Mouse (Mus musculus) forelimb bud, embryonic 11.5 days (tissue): Measurements from ENCODE around the gene Ms4a6b.
"Not testable (repeated sequence)": the region's sequence is repeated elsewhere in the genome, so short reads cannot be mapped to it uniquely, and the experiment has no call there.

Experiments
- DNase-seq: peaks from one replicate; pipeline ENCODE4 v3.0.0-alpha.2; 2012; ENCODE audit warnings: low read depth, low spot score

The Ms4a6b gene

DNA sequence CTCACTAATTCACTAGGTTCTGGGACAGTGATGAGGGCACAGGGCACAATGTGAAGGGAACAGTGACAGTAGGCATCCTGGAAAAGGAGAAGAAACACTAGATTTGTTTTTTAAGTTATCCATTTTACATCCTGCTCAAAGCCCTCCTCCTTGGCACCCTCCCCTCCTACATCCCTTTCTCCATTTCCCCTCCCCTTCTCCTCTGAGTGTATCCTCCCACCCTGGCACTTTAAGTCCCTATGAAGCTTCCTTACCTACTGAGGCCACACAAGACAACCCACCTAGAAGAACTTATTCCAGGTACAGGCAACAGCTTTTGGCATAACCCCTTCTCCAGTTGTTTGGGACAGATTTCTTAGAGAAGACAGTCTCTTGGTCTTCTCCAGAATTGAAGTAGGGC lies at the start of gene Ms4a6b:
Gene Ms4a6b, plus strand, starts transcription at position 267 of the 400 bp plus-strand sequence.
- no peak for DNase-seq

DNA sequence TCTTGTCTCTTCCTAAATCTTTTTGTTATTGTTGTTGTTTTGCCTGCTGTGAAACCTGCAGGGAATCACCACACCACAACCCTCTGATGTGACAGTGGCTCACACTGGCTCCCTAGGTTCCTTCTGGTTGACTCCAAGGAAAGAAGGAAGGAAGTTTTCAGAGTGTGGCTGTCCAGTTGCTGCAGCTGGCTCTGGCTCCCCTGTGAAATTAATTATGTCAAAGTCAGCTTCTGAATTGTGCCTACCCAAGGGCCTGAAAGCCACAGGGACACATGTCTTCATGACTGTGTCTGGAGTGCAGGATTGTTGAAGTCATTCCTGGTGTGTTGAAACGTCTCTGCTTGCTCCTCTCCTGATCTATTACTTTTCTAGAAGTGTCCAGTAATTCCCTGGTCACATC lies 48.0 kb upstream of the Ms4a6b start:
- DNase-seq: not testable (repeated sequence)

DNA sequence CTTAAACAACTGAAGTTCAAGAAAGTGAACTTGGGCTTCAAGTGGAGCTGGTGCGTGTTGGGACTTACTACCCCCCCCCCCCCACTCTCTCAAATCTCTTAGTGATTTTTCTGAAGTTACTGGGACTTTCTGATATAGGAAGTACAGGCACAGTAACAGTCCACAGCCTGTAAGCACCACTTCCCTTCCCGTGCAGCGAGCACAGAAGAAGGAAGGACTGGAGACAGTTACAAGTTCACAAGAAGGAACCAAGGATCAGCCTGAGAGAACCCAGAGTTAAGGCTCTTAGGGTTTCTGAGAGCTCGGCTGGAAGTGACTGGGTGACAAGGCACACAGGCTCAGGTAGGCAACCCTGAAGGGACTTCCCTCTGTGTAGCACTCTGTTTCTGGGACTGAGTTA lies 47.1 kb upstream of the Ms4a6b start, which contains the start of gene Ms4a6c:
Gene Ms4a6c, plus strand, starts transcription at position 152 of the 400 bp plus-strand sequence.
- not testable (repeated sequence) for DNase-seq

DNA sequence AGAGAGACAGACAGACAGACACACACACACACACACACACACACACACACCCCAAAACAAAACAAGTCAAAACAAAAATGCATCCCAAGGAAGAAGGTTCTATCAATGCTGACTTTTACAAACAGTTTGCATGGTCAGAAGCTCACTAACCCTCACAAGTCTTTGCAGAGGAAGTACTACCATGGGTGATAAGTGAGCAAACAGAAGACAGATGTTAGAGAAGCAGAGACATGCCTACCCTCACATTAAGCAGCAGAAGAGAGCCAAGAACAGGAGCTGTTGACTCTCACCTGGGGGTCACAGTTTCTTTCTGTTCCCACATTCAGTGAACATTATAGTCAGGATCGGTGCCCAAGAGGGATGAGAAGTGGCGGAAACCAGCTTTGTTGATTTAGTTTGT lies 36.6 kb upstream of the Ms4a6b start:
- DNase-seq: no peak

DNA sequence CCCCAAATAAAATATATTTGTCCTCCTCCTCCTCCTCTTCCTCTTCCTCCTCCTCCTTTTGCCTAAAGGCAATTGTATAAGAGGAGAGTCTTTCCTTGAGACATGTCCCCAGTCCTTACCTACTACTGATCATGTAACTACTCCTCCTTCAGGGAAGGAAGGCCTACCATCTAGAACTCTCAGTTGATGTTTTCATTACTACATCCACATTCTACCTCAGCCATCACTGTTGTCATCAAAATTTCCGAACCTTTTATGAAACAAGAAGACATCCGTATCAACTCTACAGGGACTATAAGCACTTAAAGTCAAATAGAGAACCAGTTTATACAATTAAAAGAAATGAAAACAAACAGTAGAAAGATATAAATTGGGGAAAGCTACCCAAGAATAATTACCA lies 33.6 kb upstream of the Ms4a6b start:
- DNase-seq: no peak

DNA sequence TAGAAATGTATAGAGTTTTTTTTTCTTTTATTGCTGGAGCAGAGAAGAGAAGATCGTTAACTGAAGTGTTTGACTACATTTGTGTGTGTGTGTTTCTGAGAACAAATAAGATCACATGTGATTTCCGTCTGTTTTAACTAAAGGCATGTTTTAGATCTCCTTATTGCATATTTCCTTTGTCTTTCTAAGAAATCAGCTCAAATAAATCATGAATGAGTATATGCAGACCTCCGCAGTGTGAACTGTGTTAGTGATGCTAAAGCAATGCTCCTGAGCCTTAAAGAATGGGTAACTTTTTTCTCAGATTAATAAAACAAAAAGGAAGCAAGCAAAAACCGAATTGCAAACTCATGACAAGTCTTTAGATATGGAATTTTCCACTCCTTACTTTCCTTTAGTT lies 32.4 kb upstream of the Ms4a6b start:
- DNase-seq: no peak

DNA sequence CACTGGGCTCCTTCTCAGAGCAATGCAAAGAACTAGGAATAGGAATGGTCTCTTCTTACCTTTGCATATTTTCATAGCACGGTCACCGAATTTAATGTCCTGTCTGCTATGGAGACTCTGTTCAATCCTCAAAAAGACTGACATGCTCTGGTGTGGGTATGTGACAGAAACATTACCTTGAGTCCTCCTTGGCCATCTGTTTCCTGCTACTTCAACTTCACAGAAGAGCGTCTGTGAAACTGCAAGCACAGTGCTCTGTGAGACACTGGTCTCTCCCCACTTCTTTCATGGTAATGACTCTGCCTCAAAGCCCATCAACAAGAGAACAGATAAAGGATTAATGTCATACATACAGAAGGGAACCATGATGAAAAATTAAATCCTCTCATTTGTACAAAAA lies 31.9 kb upstream of the Ms4a6b start:
- no peak for DNase-seq

DNA sequence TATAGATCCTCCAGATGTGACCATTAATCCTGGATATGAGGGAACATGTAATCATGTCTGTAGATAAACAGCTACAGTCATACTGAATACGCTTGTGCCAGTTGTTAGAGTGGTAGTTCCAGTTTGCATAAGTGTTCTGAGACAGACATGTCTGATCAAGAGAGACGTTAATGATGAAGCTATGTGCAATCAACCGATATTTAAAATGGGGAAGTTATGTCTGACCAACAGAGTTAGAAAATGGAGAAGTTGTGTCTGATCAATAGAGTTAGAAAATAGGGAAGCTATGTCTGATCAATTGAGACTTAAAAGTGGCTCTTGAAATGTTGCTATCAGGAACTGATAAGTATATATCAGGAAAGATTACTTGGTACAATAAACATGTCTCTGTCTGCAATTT lies 31.0 kb upstream of the Ms4a6b start:
- no peak for DNase-seq

DNA sequence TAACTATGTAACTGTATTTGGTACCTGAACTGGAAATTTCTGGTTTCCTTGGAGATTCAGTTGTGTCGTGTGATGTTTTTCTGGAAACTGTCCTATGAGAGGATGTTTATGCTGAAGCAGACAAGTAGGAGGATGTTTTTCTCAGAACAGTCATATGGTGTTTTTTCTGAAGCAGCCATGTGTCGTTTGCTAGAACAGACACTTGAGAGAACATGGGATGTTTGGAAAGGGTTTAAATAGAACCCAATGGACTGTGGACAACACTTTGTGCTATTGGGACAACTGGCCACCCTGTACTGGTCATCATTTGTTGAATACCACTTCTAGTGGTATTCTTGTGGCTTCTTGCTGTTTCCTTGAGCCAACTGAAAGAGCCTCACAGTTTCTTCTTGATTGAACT lies 30.6 kb upstream of the Ms4a6b start, which contains the start of gene Gm8369:
Gene Gm8369, plus strand, starts transcription at position 193 of the 400 bp plus-strand sequence.
- DNase-seq: no peak

DNA sequence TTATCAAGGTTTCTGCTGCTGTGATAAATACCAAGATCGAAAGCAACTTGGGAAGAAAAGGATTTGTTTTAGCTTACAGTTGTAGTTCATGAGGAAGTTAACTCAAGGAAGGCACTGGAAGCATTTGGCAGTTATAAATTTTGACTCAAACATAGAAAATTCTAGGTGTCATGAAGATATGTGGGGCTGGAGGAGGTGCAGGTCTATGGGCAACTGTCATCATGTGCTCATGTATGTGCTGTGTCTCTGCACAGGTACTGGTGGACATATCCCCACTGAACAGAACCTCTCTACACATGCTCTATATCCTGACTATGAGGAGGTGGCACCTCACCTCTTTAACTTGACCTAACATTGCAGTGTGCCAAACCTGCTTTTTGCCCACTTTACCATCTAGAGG lies 29.7 kb upstream of the Ms4a6b start:
- no peak for DNase-seq

DNA sequence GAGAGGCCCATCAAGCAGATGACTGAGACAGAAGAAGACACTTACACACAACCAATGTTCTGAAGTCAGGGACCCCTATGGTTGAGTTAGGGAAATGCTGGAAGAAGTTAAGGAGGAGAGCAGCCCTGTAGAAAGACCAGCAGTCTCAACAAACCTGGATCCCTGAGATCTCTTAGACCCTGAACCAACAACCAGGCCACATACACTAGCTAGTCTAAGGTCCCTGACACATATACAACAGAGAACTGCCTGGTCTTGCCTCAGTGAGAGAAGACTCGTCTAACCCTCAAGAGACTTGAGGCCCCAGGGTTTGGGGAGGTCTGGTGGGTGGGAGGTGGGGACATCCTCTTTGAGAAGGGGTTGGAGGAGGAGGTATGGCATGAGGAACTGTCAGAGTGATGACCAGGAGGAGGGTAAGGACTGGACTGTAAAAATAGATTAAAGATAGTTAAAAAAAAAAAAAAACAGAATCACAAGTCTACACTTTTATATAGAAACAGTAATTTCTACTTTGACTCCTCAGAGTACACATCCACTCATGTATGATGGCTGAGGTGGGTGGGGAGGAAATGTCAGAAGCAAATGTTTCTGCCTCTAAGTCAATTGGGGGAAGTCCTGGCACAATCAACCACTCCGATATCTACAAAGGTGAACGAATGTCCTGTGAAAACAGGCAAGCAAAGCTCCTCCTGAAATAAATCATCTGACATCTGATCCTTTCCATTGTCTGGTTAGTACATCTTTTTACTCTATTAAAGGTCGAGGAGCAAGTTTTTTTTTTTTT lies 24.7 kb upstream of the Ms4a6b start:
- DNase-seq: no peak

DNA sequence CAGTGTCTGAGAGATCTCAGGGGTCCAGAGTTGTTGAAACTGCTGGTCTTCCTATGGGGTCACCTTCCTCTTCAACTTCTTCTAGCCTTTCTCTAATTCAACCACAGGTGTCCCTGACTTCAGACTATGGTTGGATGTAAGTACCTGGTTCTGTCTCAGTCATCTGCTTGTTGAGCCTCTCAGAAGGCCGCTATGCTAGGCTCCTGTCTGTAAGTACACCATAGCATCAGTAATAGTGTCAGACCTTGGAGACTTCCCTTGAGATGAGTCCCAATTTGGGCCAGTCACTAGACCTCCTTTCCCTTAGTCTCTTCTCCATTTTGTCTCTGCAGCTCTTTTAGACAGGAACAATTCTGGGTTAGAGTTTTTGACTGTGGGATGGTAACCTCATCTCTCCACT lies 23.6 kb upstream of the Ms4a6b start:
- no peak for DNase-seq

DNA sequence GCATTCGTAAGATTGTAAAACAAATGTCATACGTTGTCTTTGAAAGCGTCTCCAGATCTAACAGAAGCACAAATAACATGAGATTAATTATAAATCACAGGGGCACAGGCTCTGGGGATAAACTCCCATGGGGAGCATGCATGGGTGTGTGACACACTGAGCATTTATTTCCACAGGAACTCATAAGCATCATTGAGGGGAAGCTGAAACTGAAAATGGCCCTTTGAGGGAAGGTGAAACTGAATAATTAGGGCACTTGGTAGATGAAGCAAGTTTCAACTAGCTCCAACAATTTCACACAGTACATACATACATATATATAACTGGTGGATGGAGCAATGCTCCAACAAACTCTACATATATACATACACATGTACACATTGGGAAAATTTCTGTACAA lies 21.8 kb upstream of the Ms4a6b start:
- DNase-seq: no peak

DNA sequence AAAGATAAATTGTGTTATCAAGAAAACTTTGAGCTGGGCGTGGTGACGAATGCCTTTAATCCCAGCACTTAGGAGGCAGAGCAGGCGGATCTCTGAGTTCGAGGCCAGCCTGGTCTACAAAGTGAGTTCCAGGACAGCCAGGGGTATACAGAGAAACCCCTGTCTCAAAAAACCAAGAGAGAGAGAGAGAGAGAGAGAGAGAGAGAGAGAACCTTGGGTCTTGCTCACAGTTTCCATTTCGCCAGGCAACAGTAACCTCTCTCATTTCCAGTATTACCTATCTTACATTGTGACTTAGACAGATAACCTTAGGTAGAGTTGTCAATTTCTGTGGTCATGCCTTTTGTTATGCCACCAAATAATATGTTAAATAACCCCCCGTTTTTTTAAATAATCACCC lies 20.0 kb upstream of the Ms4a6b start:
- DNase-seq: no peak

DNA sequence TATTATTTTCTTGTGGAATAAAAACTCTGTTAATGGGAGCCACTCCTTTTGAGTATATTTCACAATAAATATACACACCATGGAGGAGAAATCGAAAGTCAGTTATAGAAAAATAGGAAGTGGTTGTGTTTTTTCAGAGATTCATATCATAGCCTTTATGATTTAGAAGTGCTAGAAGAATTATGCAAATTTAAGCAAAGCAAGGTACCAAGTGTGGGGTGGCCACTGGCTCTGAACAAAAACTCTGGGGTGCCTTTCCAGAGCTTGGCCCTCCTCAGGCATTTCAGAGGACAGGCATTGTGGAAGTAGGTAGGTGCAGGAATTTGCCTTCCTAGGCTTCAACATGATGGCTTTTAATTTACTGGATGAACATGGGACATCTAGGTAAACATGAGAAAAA lies 19.0 kb upstream of the Ms4a6b start:
- DNase-seq: not testable (repeated sequence)

DNA sequence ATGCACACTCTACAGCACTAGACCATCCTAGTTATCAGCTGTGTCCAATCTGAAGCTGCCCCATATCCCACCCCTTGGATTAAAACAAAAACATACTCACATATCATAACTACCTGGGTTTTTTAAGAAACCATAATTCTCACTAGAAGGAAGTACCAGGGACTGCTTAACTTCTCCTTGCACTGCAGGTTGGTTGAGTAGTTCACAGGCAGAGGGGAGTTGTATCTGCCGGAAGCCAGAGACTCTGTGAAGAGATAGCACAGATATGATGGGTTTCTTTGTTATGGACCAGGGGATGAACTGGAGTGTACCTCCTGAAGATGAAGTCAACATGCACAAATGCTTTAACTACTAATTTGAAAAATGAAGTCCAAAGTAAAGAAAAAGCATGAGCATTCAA lies 15.5 kb upstream of the Ms4a6b start:
- no peak for DNase-seq

DNA sequence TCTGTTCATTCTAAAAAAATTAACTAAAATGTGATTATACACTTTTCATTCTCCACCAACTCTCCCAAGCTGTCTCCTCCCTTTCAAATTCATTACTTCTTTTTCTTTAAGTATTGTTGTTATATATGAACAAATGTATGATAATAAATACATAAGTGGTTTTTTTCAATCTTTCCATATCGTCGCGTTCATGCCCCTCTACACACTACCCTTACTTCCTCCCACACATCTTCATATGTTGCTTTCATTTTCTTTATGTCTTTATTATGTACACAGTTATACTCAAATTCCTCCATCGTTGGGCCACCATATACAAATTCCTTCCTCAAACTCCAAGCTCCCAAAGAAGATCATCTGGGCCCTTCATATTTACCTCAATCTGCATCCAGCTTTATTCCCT lies 15.0 kb upstream of the Ms4a6b start:
- DNase-seq: no peak

DNA sequence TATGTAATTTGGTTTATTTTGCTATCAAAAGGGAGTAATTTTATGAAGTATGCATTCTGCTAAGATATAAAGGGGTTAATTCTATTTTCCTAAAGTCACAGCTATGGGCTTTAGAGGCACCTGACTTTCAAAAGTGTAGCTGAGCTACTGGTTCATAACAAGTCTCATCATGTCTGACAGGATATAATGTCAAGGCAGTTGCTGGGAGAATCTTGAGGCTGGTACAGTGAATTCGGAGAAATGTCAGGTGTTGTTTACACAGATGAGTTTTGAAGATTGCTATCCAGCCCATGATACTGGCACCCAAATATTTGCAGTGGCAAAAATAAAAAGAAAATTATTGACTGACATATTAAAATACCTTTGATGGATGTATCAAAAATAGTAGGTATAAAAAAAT lies 11.5 kb upstream of the Ms4a6b start:
- no peak for DNase-seq

DNA sequence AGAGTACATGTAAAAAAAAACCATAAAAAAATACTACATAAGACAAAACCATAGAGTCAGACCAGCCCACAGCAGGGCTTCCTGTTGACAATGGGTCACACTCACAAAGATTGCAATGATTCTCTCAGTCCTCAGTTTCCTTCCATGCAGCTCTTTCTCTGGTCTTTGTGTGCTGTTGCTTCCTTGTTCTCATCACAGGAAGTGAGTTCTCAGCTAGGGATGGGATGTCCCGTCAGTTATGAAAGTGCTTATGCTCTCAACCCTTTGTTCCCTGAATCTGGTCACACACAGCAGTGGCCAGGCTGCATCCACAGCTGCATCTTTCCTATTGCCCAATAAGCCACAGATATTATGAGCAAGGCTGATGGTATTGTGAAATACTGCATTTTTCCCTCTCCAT lies 2.9 kb upstream of the Ms4a6b start:
- no peak for DNase-seq

DNA sequence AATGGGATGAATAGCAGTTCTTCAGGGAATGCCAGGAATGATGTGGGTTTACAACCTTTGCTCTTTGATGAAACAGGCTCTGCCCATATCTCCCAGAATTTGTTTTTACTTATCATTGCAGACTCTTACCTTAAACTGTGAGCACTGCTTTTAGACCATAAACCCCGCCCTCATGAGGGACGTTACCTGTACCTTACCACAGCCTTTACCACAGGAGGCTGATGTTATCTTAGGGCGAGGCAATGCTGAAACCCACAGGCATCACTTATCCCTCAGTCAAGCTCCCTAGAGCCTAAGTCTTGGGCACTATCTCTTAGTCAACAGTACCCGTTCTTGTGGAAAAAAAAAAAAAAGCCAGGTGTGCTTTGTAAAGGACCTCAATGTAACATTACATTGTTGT lies 533 bp downstream of the Ms4a6b start:
- no peak for DNase-seq

DNA sequence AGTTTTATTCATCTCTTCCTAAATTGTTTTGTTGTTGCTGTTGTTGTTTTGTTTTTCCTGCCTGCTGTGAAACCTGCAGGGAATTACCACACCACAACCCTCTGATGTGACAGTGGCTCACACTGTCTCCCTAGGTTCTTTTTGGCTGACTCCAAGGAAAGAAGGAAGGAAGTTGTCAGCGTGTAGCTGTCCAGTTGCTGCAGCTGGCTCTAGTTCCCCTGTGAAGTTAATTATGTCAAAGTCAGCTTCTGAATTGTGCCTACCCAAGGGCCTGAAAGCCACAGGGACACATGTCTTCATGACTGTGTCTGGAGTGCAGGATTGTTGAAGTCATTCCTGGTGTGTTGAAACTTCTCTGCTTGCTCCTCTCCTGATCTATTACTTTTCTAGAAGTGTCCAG lies 1.1 kb downstream of the Ms4a6b start:
- DNase-seq: not testable (repeated sequence)

DNA sequence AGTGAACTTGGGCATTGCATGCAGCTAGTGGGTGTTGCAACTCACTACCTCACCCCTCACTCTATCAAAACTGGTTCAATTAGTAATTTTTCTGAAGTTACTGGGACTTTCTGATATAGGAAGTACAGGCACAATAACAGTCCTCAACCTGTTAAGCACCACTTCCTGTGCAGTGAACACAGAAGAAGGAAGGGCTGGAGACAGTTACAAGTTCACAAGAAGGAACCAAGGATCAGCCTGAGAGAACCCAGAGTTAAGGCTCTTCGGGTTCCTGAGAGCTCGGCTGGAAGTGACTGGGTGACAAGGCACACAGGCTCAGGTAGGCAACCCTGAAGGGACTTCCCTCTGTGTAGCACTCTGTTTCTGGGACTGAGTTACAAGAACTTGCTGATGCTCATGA lies 2.0 kb downstream of the Ms4a6b start:
- DNase-seq: not testable (repeated sequence)

DNA sequence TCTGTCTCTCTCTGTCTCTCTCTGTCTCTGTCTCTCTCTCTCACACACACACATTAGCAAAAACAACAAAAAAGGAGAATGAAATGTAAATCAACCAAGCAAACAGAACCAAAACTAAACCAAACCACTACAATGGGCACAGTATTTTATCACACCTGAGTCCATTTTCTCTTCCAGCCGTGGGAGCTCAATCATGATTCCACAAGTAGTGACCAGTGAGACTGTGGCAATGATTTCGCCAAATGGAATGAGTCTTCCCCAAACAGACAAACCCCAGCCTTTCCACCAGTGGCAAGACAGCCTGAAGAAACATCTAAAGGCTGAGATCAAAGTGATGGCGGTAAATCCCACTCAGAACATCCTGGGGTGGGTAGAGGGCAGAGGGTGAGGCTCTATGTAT lies 3.8 kb downstream of the Ms4a6b start:
- no peak for DNase-seq

DNA sequence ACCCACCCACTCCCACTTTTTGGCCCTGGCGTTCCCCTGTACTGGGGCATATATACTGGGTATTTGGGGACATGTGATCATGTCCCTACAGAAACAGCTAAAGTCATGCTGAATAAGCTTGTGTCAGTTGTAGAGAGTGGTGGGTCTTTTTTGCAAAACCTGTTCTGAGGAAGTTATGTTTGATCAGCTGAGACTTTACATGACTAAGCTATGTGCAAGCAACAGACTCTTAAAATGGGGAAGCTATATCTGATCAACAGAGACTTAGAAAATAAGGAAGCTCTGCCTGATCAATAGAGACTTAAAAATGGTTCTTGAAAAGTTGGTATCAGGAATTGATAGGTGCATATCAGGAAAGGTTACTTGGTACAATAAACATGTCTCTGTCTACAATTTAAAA lies 17.1 kb downstream of the Ms4a6b start:
- DNase-seq: no peak
